Mouse (Mus musculus): ENCODE results near the gene Ndufs1.

GRCm38 (mm10) chr1:63192306-63193065, 15.9 kb upstream of the Ndufs1 start:
- TF ChIP-seq CTCF (IDR thresholded peaks at IDR 0.05; ENCODE audit: low read depth) (no peak), EP300 (IDR thresholded peaks at IDR 0.05; ENCODE audit: low read depth) (no peak)

Data from liver, embryonic 14.5 days (tissue).